Comparison of ENCODE assay signal across 10 mouse cellular contexts in genomic region chr4:106527856-106528547, GRCm38 (mm10). TPM values are rescaled to one million over a fixed set of nuclear protein-coding genes. Genes with fewer than 3 reads are reported as not detected.
DNase-seq lines count a peak whose midpoint lies in the region; ATAC-seq and TF ChIP-seq lines count a peak whose summit lies in the region.
"Had no signal": no experiment of that assay in that cellular context is flagged by ENCODE, and none has a peak within 500 bp of the region (broad histone marks: within the 10 kb centered on the region; RNA-seq: fewer than 3 reads in every experiment).

No protein-coding gene starts in this region.

- ATAC-seq in kidney, embryonic 16.5 days (ENCODE audit: low FRiP score, low TSS enrichment): no peak
- ATAC-seq in forebrain, embryonic 13.5 days: no peak

- no peak overlapping the region for H3K4me3 ChIP-seq in kidney, adult 2 months (ENCODE audit: insufficient read depth, low read depth, low read length)
- H3K4me3 ChIP-seq in kidney, embryonic 16.5 days (ENCODE audit: low read length): no peak overlapping the region
- no peak overlapping the region for H3K4me3 ChIP-seq in forebrain, embryonic 13.5 days
- H3K4me3 ChIP-seq: embryonic facial prominence, embryonic 12.5 days; heart, embryonic 12.5 days; midbrain, embryonic 12.5 days had no signal

- peak; percentile 32 for DNase-seq in kidney, adult 2 months
- DNase-seq in 416B (ENCODE audit: low read depth) (peak; percentile 27), MN1 (ENCODE audit: low spot score) (peak; percentile 8)
- DNase-seq in left cerebral cortex, postnatal 14 days (ENCODE audit: low spot score in 2 of 2): peak; percentile 47 to 50
- no peak for DNase-seq in adrenal gland, postnatal 25 days

- no peaks in the 10 kb centered on the region for H3K27me3 ChIP-seq in kidney, adult 2 months (replicated peaks; ENCODE audit: control insufficient read depth, insufficient read depth, low read length)
- no peaks in the 10 kb centered on the region for H3K27me3 ChIP-seq in kidney, embryonic 16.5 days (ENCODE audit: insufficient read depth, low read length)
- H3K27me3 ChIP-seq in forebrain, embryonic 13.5 days: no peaks in the 10 kb centered on the region
- H3K27me3 ChIP-seq: embryonic facial prominence, embryonic 12.5 days; heart, embryonic 12.5 days; midbrain, embryonic 12.5 days had no signal

- no peak for TF ChIP-seq POLR2A in kidney, adult 2 months (IDR thresholded peaks at IDR 0.05; ENCODE audit: low read depth, low read length)

- intact Hi-C loops in left cerebral cortex, postnatal 14 days (cut with DNase I): no loop called here

- WGBS in kidney, adult 2 months: 70% methylated on average over 7 of the region's 7 CpGs
- 72% methylated on average over 7 of the region's 7 CpGs for WGBS in kidney, embryonic 16.5 days
- 77% methylated on average over 7 of the region's 7 CpGs for WGBS in forebrain, embryonic 13.5 days

- H3K27ac ChIP-seq in kidney, adult 2 months (ENCODE audit: insufficient read depth, low read depth, low read length): no peak overlapping the region
- no peak overlapping the region for H3K27ac ChIP-seq in kidney, embryonic 16.5 days (ENCODE audit: low read length)
- no peak overlapping the region for H3K27ac ChIP-seq in forebrain, embryonic 13.5 days
- H3K27ac ChIP-seq: embryonic facial prominence, embryonic 12.5 days; midbrain, embryonic 12.5 days had no signal

- H3K4me1 ChIP-seq in kidney, adult 2 months (ENCODE audit: control insufficient read depth, insufficient read depth, low read length): no peaks in the 10 kb centered on the region; the same call in 1 of the 2 replicates
- 0 out of 2 replicates have a peak, but pooled peaks cover 3% of the 10 kb centered on the region for H3K4me1 ChIP-seq in kidney, embryonic 16.5 days (ENCODE audit: insufficient read depth, low read length)
- H3K4me1 ChIP-seq in forebrain, embryonic 13.5 days: 0 out of 2 replicates have a peak, but pooled peaks cover 3% of the 10 kb centered on the region
- H3K4me1 ChIP-seq: embryonic facial prominence, embryonic 12.5 days had no signal

- no peaks in the 10 kb centered on the region for H3K9me3 ChIP-seq in kidney, embryonic 16.5 days (ENCODE audit: low read length)
- H3K9me3 ChIP-seq in forebrain, embryonic 13.5 days (replicated peaks): no peaks in the 10 kb centered on the region
- H3K9me3 ChIP-seq: embryonic facial prominence, embryonic 12.5 days; heart, embryonic 12.5 days; midbrain, embryonic 12.5 days had no signal

- no peak overlapping the region for H3K4me2 ChIP-seq in kidney, embryonic 16.5 days (replicated peaks; ENCODE audit: low read depth, low read length)
- no peak overlapping the region for H3K4me2 ChIP-seq in forebrain, embryonic 13.5 days
- H3K4me2 ChIP-seq: embryonic facial prominence, embryonic 12.5 days; heart, embryonic 12.5 days; midbrain, embryonic 12.5 days had no signal

- no peak overlapping the region for H3K9ac ChIP-seq in kidney, embryonic 16.5 days (replicated peaks; ENCODE audit: low read length)
- no peak overlapping the region for H3K9ac ChIP-seq in forebrain, embryonic 13.5 days
- H3K9ac ChIP-seq: embryonic facial prominence, embryonic 12.5 days; heart, embryonic 12.5 days; midbrain, embryonic 12.5 days had no signal

- H3K36me3 ChIP-seq in kidney, adult 2 months (ENCODE audit: control insufficient read depth, insufficient read depth, low read length): no peaks in the 10 kb centered on the region
- H3K36me3 ChIP-seq in kidney, embryonic 16.5 days (ENCODE audit: insufficient read depth, low read length): no peaks in the 10 kb centered on the region
- H3K36me3 ChIP-seq in forebrain, embryonic 13.5 days (ENCODE audit: poor library complexity, severe bottlenecking): no peaks in the 10 kb centered on the region
- H3K36me3 ChIP-seq: embryonic facial prominence, embryonic 12.5 days; heart, embryonic 12.5 days; midbrain, embryonic 12.5 days had no signal

- peak; percentile 43; the same call in 1 of the 2 replicates for TF ChIP-seq CTCF in kidney, adult 2 months (conservative IDR thresholded peaks at IDR 0.05; ENCODE audit: insufficient read depth, insufficient read length, low read depth, low read length)

RNA-seq across cellular contexts. Expression of gene Dhcr24, which starts 32.8 kb away (rescaled TPM):
- 242 and 276 TPM in 2 replicates for polyA plus RNA-seq in kidney, adult 2 months (2012; rRNA removed)
- polyA plus RNA-seq in kidney, embryonic 16.5 days (2015; fragmentation: Nextera tagmentation; extraction: Ambion mirVana): 4.1 TPM in 2 replicates
- 100 to 1,000 TPM; 112 to 119 TPM for total RNA-seq in left cerebral cortex, postnatal 14 days (2021)
- 428 and 448 TPM in 2 replicates for total RNA-seq in adrenal gland, postnatal 25 days (2021)
- 6.5 and 8.5 TPM in 2 replicates for polyA plus RNA-seq in forebrain, embryonic 13.5 days (2015; fragmentation: Nextera tagmentation; extraction: Ambion mirVana)

RNA-seq across cellular contexts. Expression of gene Bsnd, which starts 35.9 kb away (rescaled TPM):
- polyA plus RNA-seq in kidney, adult 2 months (2012; rRNA removed): 73.6 and 78.1 TPM in 2 replicates
- polyA plus RNA-seq in kidney, embryonic 16.5 days (2015; fragmentation: Nextera tagmentation; extraction: Ambion mirVana): 15.6 and 16.5 TPM in 2 replicates
- total RNA-seq in left cerebral cortex, postnatal 14 days (2021): not detected
- not detected in 2 replicates for total RNA-seq in adrenal gland, postnatal 25 days (2021)
- polyA plus RNA-seq in forebrain, embryonic 13.5 days (2015; fragmentation: Nextera tagmentation; extraction: Ambion mirVana): not detected in 2 replicates
- polyA plus RNA-seq: embryonic facial prominence, embryonic 12.5 days; heart, embryonic 12.5 days; midbrain, embryonic 12.5 days had no signal

Comparison
In these comparisons a context has a peak if more than half of its experiments do, and no peak if none do; other contexts are left out.
1. RNA of gene Dhcr24, which starts 32.8 kb away (polyA plus RNA-seq): 242 to 276 TPM in kidney, adult 2 months; 6.5 to 8.5 TPM in forebrain, embryonic 13.5 days and 4.1 TPM in kidney, embryonic 16.5 days; every median in the first group is over 10 times any median in the second.
2. RNA of gene Bsnd, which starts 35.9 kb away (polyA plus RNA-seq): 73.6 to 78.1 TPM in kidney, adult 2 months and 15.6 to 16.5 TPM in kidney, embryonic 16.5 days; not detected in forebrain, embryonic 13.5 days; every median in the first group is over 10 times any median in the second.